Mouse (Mus musculus) brain, adult 2 months (tissue): ENCODE results near the gene Bex1.

Source experiments
- DNase-seq: peaks from one replicate; pipeline ENCODE4 v3.0.0; 2011; ENCODE audit warnings: low read depth, low spot score

Gene Bex1

DNA sequence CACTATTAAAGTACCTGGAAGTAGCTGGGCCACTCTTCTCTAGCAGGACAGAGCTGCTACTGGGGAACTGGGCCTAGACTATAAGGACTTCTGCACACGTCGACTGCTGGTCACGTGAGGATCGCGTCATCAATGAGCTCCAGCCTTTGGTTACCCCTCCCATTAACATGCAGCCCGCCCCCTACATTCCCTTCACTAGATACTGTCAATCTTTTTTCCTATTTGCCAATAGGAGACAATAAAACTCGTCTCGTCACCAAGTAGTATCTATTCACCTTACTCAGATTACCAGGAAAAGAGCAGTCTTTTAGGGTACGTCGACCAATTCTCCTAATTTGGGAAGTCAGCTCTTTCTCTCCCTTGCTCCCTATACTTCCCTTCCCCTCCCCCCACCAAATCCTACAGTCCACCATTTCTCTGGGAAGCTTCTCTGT, 43.2 kb downstream of the Bex1 start, which contains the start of gene Tceal8:
Tceal8 (minus strand) TSS at position 225 of the 434 bp plus-strand sequence.
- DNase-seq: peak; percentile 97

DNA sequence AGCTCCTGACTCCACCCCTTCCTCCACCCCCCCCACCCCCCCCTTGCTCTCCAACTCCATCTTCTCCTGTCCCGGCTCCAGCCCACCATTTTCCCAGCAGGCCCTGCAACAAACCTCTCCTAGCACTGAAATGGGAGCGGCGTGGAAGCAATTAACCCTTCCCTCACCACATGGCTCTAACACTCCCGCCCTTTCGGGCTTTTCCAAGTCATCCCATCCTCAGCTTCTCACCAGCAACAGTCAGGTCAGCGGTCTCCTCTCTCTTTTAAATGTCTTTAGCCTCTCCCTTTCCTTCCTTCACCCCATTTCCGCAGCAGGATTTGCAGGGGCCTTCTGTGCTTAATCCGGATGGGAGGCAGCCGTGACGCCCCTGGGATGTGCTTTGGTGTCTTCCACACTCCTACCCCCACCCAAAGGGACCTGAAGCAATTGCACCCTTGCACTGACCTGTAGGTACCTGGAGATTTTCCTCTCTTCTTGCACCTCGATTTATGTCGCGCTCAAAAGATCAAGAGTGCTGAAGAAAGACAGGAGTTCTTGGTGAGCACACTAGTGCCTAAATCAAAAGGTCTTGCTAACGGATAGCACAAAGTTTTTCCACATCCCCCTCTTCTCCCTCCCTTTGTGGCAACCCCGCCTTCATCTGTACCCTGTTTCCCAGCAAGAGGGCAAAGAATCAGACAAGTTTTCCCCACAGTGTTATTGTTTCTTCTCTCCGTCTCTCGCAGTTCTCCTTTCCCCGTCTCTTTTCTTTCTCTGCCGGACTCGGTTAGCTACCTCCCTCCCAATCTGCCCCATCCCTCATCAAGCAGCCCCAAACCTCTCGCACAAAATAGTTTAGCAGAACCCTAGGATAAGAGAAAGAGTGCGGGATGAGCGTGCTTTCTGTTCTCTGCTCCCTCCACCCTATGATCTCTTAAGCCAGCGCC, 43.9 kb downstream of the Bex1 start:
- peak; percentile 88 for DNase-seq

DNA sequence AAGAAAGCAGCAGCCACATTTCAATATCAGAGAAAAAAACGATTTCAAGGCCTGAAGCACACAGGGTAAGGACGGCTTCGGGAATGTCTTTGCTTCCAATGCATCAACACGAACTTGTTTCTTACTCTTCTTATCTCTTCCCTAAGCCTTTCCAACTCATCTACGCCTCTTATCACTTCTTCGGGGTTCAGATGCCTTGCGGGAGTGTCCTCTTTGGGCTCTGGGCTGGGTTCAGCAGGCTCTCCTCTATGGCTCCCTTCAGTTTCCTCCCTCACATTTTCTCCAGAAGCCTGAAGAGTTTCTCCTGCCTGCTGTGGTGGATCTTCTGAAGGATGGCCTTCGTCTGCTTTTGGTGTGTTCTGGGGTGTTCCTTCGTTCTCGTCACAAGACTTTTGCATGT, 44.7 kb downstream of the Bex1 start:
- DNase-seq: no peak
